Mouse (Mus musculus) ES-Bruce4 (cell line): Measurements from ENCODE around the gene Ddah2.

Source experiments
- CTCF ChIP-seq: IDR thresholded peaks from one replicate; pipeline ENCODE4 v1.8.1; 2011; ENCODE audit warnings: low read depth, low read length
- EP300 ChIP-seq: IDR thresholded peaks from 2 replicates; pipeline ENCODE4 v1.6.1; 2011; ENCODE audit warnings: low read depth, low read length; ENCODE audit not compliant: insufficient read depth
- POLR2A ChIP-seq: IDR thresholded peaks from one replicate; pipeline ENCODE4 v1.8.1; 2011; ENCODE audit warnings: low read length; ENCODE audit not compliant: insufficient read depth

DNA sequence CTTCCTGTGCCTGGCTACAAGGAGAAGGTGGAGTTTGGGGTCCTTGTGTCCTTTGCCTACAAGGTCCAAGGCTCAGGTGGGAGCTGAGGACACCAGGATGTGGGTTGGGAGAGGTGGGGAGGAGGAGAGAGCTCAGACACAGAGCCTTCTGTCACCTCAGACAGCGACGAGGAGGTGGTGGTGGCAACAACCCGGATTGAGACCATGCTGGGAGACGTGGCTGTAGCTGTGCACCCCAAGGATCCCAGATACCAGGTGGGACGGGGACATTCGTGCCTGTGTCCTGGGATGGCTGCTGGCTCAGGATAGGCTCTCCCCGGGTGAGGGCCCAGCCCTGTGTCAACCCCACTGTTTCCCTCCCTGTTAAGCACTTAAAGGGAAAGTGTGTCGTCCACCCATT is 47.4 kb upstream of the Ddah2 start:
- TF ChIP-seq POLR2A, result no peak
- TF ChIP-seq EP300, result no peak
- no peak for TF ChIP-seq CTCF
